Comparison of ENCODE assay signal across 16 mouse cellular contexts in the genomic region with DNA sequence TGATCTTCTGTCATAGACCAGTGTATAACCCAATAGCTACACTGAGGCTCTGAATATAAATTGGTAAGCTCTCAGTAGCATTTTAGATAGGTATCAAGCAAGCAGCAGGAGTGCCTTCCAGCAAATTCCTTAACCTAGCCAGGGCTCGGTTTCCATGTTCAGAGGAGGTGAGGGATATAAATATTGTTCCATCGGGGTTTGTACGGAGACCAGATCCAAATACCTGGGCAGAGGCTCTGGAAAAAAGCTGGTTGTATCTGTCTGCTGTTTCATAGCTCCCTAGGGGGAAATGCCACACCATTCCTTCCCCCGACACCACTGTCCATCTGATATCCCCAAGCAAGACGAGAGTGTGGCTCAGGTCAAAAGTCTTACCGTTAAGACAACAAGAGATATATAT.
"Had no signal": no experiment of that assay in that cellular context is flagged by ENCODE, and none has a peak within 500 bp of the region (broad histone marks: within the 10 kb centered on the region; RNA-seq: fewer than 3 reads in every experiment).

No protein-coding gene starts in this region.

- H3K4me3 ChIP-seq: neural tube, embryonic 13.5 days; neural tube, embryonic 15.5 days; stomach, embryonic 15.5 days had no signal

- H3K27ac ChIP-seq: neural tube, embryonic 13.5 days; neural tube, embryonic 15.5 days; stomach, embryonic 15.5 days; stomach, postnatal 0 days had no signal

- DNase-seq: retina, postnatal 1 day; right cerebral cortex, adult 18-20 months; right cerebral cortex, postnatal 14 days; right cerebral cortex, postnatal 25 days; right cerebral cortex, postnatal 4 days; spleen, adult 18-20 months; thymus, adult 18-20 months; thymus, adult 2 months; thymus, postnatal 14 days; thymus, postnatal 25 days; thymus, postnatal 36 days; thymus, postnatal 4 days had no signal
